Mouse (Mus musculus) kidney, postnatal 0 days (tissue): Measurements from ENCODE around the gene Oard1. TPM values are rescaled to one million over a fixed set of nuclear protein-coding genes. Genes with fewer than 3 reads are reported as not detected.
A peak's percentile ranks its signal among the peaks of the same experiment; 100 is the strongest.

ENCODE experiments used
- ATAC-seq: fragments of 200-750 bp; cut with Nextera tagmentation; replicated peaks from 2 replicates; pipeline ENCODE4 v1.8.0; 2017; ENCODE audit warnings: low read depth, moderate number of reproducible peaks, moderate TSS enrichment, moderate library complexity; ENCODE audit not compliant: low FRiP score
- DNase-seq: peaks from one replicate; pipeline ENCODE4 v3.0.0-alpha.2; 2016; ENCODE audit warnings: low spot score
- H3K27ac ChIP-seq: fragments of 300-500 bp; sonication (generic); 2 replicates; pipeline ENCODE4 v1.5.1; 2014; ENCODE audit warnings: mild to moderate bottlenecking
- H3K27me3 ChIP-seq: fragments of 300-500 bp; sonication (generic); 2 replicates; pipeline ENCODE4 v1.6.1; 2014; ENCODE audit warnings: low read length, mixed read lengths; ENCODE audit not compliant: insufficient read depth
- H3K36me3 ChIP-seq: fragments of 300-500 bp; sonication (generic); 2 replicates; pipeline ENCODE4 v1.6.1; 2014; ENCODE audit warnings: low read length, mixed read lengths; ENCODE audit not compliant: insufficient read depth
- H3K4me1 ChIP-seq: fragments of 300-500 bp; sonication (generic); replicated peaks from 2 replicates; pipeline ENCODE4 v1.6.1; 2014; ENCODE audit warnings: antibody characterized with exemption, low read length, mixed read lengths; ENCODE audit not compliant: insufficient read depth
- H3K4me2 ChIP-seq: fragments of 300-500 bp; sonication (generic); 2 replicates; pipeline ENCODE4 v1.6.1; 2014; ENCODE audit warnings: mild to moderate bottlenecking, low read length, moderate library complexity, mixed read lengths
- H3K4me3 ChIP-seq: fragments of 300-500 bp; sonication (generic); replicated peaks from 2 replicates; pipeline ENCODE4 v1.5.1; 2014; ENCODE audit warnings: low read depth, low read length
- H3K9ac ChIP-seq: fragments of 300-500 bp; sonication (generic); 2 replicates; pipeline ENCODE4 v1.6.1; 2014; ENCODE audit warnings: low read depth, low read length
- H3K9me3 ChIP-seq: fragments of 300-500 bp; sonication (generic); replicated peaks from 2 replicates; pipeline ENCODE4 v1.6.1; 2016; ENCODE audit warnings: low read length, inconsistent platforms, mixed read lengths
- CTCF ChIP-seq: IDR thresholded peaks from 2 replicates; pipeline ENCODE4 v1.5.1; 2016; ENCODE audit warnings: antibody characterized with exemption, low read depth, mild to moderate bottlenecking, moderate library complexity
- WGBS: fragments of 180-500 bp; shearing (Covaris S2); extraction: QIAGEN DNeasy Blood & Tissue Kit; methylation state at CpG from one replicate; pipeline ENCODE4 v1.1.7; 2014; 5-methylcytosine and 5-hydroxymethylcytosine counted together
- polyA plus RNA-seq: library from polyadenylated mRNA; unstranded; fragments of >200 nt; fragmentation: Nextera tagmentation; extraction: Ambion mirVana; gene quantifications from 2 replicates; pipeline ENCODE4 v1.2.1, GENCODE M21; 2015

Oard1 gene
- polyA plus RNA-seq, result 77.5 and 82.6 TPM in 2 replicates

GRCm38 (mm10) chr17:48409380-48410298 is at the start of gene Oard1, which contains the start of gene Nfya:
TSS of gene Oard1 (plus strand) at chr17:48410014.
TSS of gene Nfya (minus strand) at chr17:48409906.
- peak; percentile 96 for ATAC-seq
- under 1% methylated on average over 78 of the region's 84 CpGs for WGBS

GRCm38 (mm10) chr17:48360462-48360861 is 49.4 kb upstream of the Oard1 start:
- H3K9ac ChIP-seq, result no peak overlapping the region
- DNase-seq (no peak), ATAC-seq (no peak)
- H3K4me2 ChIP-seq, result no peak overlapping the region
- H3K36me3 ChIP-seq, result no peaks in the 10 kb centered on the region
- H3K4me1 ChIP-seq, result no peaks in the 10 kb centered on the region
- no peak overlapping the region for H3K4me3 ChIP-seq
- 70% methylated on average over 4 of the region's 4 CpGs for WGBS
- H3K27me3 ChIP-seq, result no peaks in the 10 kb centered on the region
- no peak overlapping the region for H3K27ac ChIP-seq
- no peaks in the 10 kb centered on the region for H3K9me3 ChIP-seq
- no peak for TF ChIP-seq CTCF

More at GRCm38 (mm10) chr17:48409380-48410298, at the start of gene Oard1, which contains the start of gene Nfya:
- no peaks in the 10 kb centered on the region for H3K9me3 ChIP-seq
- DNase-seq, result peak; percentile 100
- H3K4me1 ChIP-seq, result peaks cover 12% of the 10 kb centered on the region
- peak within 1 kb of the TSS; percentile 85 for H3K9ac ChIP-seq
- peak; percentile 21; the same call in 1 of the 2 replicates for TF ChIP-seq CTCF
- peak within 1 kb of the TSS; percentile 68 for H3K4me3 ChIP-seq
- peaks cover 15% of the 10 kb centered on the region; the same call in 1 of the 2 replicates for H3K36me3 ChIP-seq
- H3K27ac ChIP-seq, result peak within 1 kb of the TSS; percentile 98
- peak within 1 kb of the TSS; percentile 76 for H3K4me2 ChIP-seq
- H3K27me3 ChIP-seq, result no peaks in the 10 kb centered on the region

GRCm38 (mm10) chr17:48362346-48362745 is 47.5 kb upstream of the Oard1 start:
- Histone ChIP-seq H3K9me3 (no peaks in the 10 kb centered on the region), H3K4me2 (no peak overlapping the region), H3K9ac (no peak overlapping the region), H3K4me3 (no peak overlapping the region), H3K4me1 (no peaks in the 10 kb centered on the region), H3K27ac (no peak overlapping the region), H3K36me3 (no peaks in the 10 kb centered on the region), H3K27me3 (no peaks in the 10 kb centered on the region)
- WGBS, result 64% methylated on average over 3 of the region's 3 CpGs
- no peak for TF ChIP-seq CTCF
- DNase-seq (no peak), ATAC-seq (no peak)

- H3K4me2 ChIP-seq, result no peak overlapping the region
- H3K9me3 ChIP-seq, result no peaks in the 10 kb centered on the region
- TF ChIP-seq CTCF, result no peak
- no peak overlapping the region for H3K9ac ChIP-seq
- no peaks in the 10 kb centered on the region for H3K4me1 ChIP-seq
- no peak overlapping the region for H3K27ac ChIP-seq
- 76% methylated on average over 8 of the region's 8 CpGs for WGBS
- no peak for DNase-seq
- ATAC-seq, result no peak
- H3K36me3 ChIP-seq, result no peaks in the 10 kb centered on the region
- no peak overlapping the region for H3K4me3 ChIP-seq
- no peaks in the 10 kb centered on the region for H3K27me3 ChIP-seq
Measured at GRCm38 (mm10) chr17:48362966-48363365, 46.8 kb upstream of the Oard1 start.

- no peaks in the 10 kb centered on the region for H3K4me1 ChIP-seq
- H3K9ac ChIP-seq, result no peak overlapping the region
- H3K9me3 ChIP-seq, result no peaks in the 10 kb centered on the region
- no peak overlapping the region for H3K27ac ChIP-seq
- TF ChIP-seq CTCF, result no peak
- ATAC-seq, result no peak
- DNase-seq, result no peak
- no peaks in the 10 kb centered on the region for H3K36me3 ChIP-seq
- no peaks in the 10 kb centered on the region for H3K27me3 ChIP-seq
- no peak overlapping the region for H3K4me2 ChIP-seq
- 68% methylated on average over 6 of the region's 6 CpGs for WGBS
- H3K4me3 ChIP-seq, result no peak overlapping the region
Measured at GRCm38 (mm10) chr17:48363421-48363965, 46.3 kb upstream of the Oard1 start.

GRCm38 (mm10) chr17:48365511-48366155 is 44.2 kb upstream of the Oard1 start:
- ATAC-seq, result no peak
- DNase-seq, result no peak

More at GRCm38 (mm10) chr17:48365511-48366155, 44.2 kb upstream of the Oard1 start:
- WGBS, result 88% methylated on average over 9 of the region's 9 CpGs
- Histone ChIP-seq H3K27ac (no peak overlapping the region), H3K4me3 (no peak overlapping the region), H3K9ac (no peak overlapping the region), H3K36me3 (no peaks in the 10 kb centered on the region), H3K4me1 (no peaks in the 10 kb centered on the region), H3K27me3 (no peaks in the 10 kb centered on the region), H3K9me3 (no peaks in the 10 kb centered on the region), H3K4me2 (no peak overlapping the region)
- TF ChIP-seq CTCF, result no peak
